Mouse (Mus musculus) thymus, postnatal 0 days (tissue): ENCODE measurements around the gene Polr2f. TPM values are rescaled to one million over a fixed set of nuclear protein-coding genes. Genes with fewer than 3 reads are reported as not detected.

Experiments used
- DNase-seq: peaks from one replicate; pipeline ENCODE4 v3.0.0-alpha.2; 2015; ENCODE audit warnings: low spot score
- polyA plus RNA-seq: library from polyadenylated mRNA; unstranded; fragments of >200 nt; fragmentation: Nextera tagmentation; extraction: Ambion mirVana; gene quantifications from 2 replicates; pipeline ENCODE4 v1.2.1, GENCODE M21; 2015

Gene Polr2f
- polyA plus RNA-seq, 1 experiment from 2014 or later, result 284 TPM

GRCm38 (mm10) chr15:79152709-79153108 lies 11.9 kb downstream of the Polr2f start:
- DNase-seq, result no peak

- DNase-seq, result no peak
These were observed 14.8 kb downstream of the Polr2f start for GRCm38 (mm10) chr15:79155572-79155971.

GRCm38 (mm10) chr15:79162301-79162700 lies 21.5 kb downstream of the Polr2f start:
- DNase-seq, result no peak

GRCm38 (mm10) chr15:79162822-79163221 lies 22.0 kb downstream of the Polr2f start:
- no peak for DNase-seq

GRCm38 (mm10) chr15:79164251-79164650 lies 23.4 kb downstream of the Polr2f start:
- no peak for DNase-seq

GRCm38 (mm10) chr15:79165140-79165539 lies 24.3 kb downstream of the Polr2f start, which contains the start of gene Sox10:
TSS of gene Sox10 (minus strand) at chr15:79165240.
- DNase-seq, result no peak

- DNase-seq, result no peak
These were observed 25.9 kb downstream of the Polr2f start for GRCm38 (mm10) chr15:79166712-79167111.

- no peak for DNase-seq
These were observed 36.1 kb downstream of the Polr2f start for GRCm38 (mm10) chr15:79176905-79177304.

- no peak for DNase-seq
These were observed 44.4 kb downstream of the Polr2f start for GRCm38 (mm10) chr15:79185213-79185612.

- no peak for DNase-seq
These were observed 47.0 kb downstream of the Polr2f start for GRCm38 (mm10) chr15:79187819-79188218.

GRCm38 (mm10) chr15:79191426-79191825 lies 50.6 kb downstream of the Polr2f start:
- DNase-seq, result no peak

- DNase-seq, result no peak
These were observed 51.6 kb downstream of the Polr2f start for GRCm38 (mm10) chr15:79192450-79192849.

GRCm38 (mm10) chr15:79192885-79193845 lies 52.4 kb downstream of the Polr2f start:
- DNase-seq, result no peak

GRCm38 (mm10) chr15:79194048-79194447 lies 53.2 kb downstream of the Polr2f start:
- no peak for DNase-seq

- no peak for DNase-seq
These were observed 54.1 kb downstream of the Polr2f start for GRCm38 (mm10) chr15:79194946-79195345.

- no peak for DNase-seq
These were observed 54.7 kb downstream of the Polr2f start for GRCm38 (mm10) chr15:79195492-79195891.

- DNase-seq, result no peak
These were observed 58.7 kb downstream of the Polr2f start for GRCm38 (mm10) chr15:79199390-79199976.

Other genes starting within 250 kb of the Polr2f start
- 0.10 and 0.32 TPM in 2 replicates for gene Gm49510, start 241.3 kb upstream of the Polr2f start, polyA plus RNA-seq
- gene Sh3bp1, start 241.2 kb upstream of the Polr2f start, polyA plus RNA-seq, result 27.7 and 39.1 TPM in 2 replicates
- 16.3 and 16.5 TPM in 2 replicates for gene Pdxp, start 227.1 kb upstream of the Polr2f start, polyA plus RNA-seq
- 598 and 732 TPM in 2 replicates for gene Lgals1, start 214.3 kb upstream of the Polr2f start, polyA plus RNA-seq
- 59.3 and 59.9 TPM in 2 replicates for gene Nol12, start 206.1 kb upstream of the Polr2f start, polyA plus RNA-seq
- 16.3 and 18.0 TPM in 2 replicates for gene Triobp, start 193.3 kb upstream of the Polr2f start, polyA plus RNA-seq
- gene H1f0, start 112.6 kb upstream of the Polr2f start, polyA plus RNA-seq, result 303 and 311 TPM in 2 replicates
- 0.14 and 0.21 TPM in 2 replicates for gene Galr3, start 99.1 kb upstream of the Polr2f start, polyA plus RNA-seq
- gene Ankrd54, start 78.1 kb upstream of the Polr2f start, polyA plus RNA-seq, result 60.0 and 62.6 TPM in 2 replicates
- 200 and 212 TPM in 2 replicates for gene Eif3l, start 65.8 kb upstream of the Polr2f start, polyA plus RNA-seq
- gene Micall1, start 32.1 kb upstream of the Polr2f start, polyA plus RNA-seq, result 3.3 and 4.6 TPM in 2 replicates
- gene 1700088E04Rik, start 244 bp downstream of the Polr2f start, polyA plus RNA-seq, result 2.4 and 4.0 TPM in 2 replicates
- gene Sox10, start 24.2 kb downstream of the Polr2f start, polyA plus RNA-seq, result 0.08 and 0.26 TPM in 2 replicates
- gene Pick1, start 88.2 kb downstream of the Polr2f start, polyA plus RNA-seq, result 18.2 and 21.9 TPM in 2 replicates
- gene Gm49486, start 88.4 kb downstream of the Polr2f start, polyA plus RNA-seq, result 0.07 and 0.35 TPM in 2 replicates
- gene Slc16a8, start 113.8 kb downstream of the Polr2f start, polyA plus RNA-seq, result not detected in 2 replicates
- 0.81 and 0.90 TPM in 2 replicates for gene Baiap2l2, start 144.5 kb downstream of the Polr2f start, polyA plus RNA-seq
- 12.8 and 15.2 TPM in 2 replicates for gene Pla2g6, start 187.4 kb downstream of the Polr2f start, polyA plus RNA-seq
- gene Maff, start 205.6 kb downstream of the Polr2f start, polyA plus RNA-seq, result 7.2 and 8.7 TPM in 2 replicates